Mouse (Mus musculus): ENCODE results near the gene Prep. TPM values are rescaled to one million over a fixed set of nuclear protein-coding genes. Genes with fewer than 3 reads are reported as not detected.
A peak's percentile ranks its signal among the peaks of the same experiment; 100 is the strongest.
"Not testable (repeated sequence)": the region's sequence is repeated elsewhere in the genome, so short reads cannot be mapped to it uniquely, and the experiment has no call there.

Prep gene
- polyA plus RNA-seq, 1 experiment from 2014 or later, result 41.1 TPM

GRCm38 (mm10) chr10:45082730-45083129 lies 15.7 kb downstream of the Prep start:
- H3K27ac ChIP-seq, result no peak overlapping the region
- WGBS, result 54% methylated on average over 2 of the region's 2 CpGs
- H3K4me1 ChIP-seq, result peaks cover 56% of the 10 kb centered on the region
- DNase-seq (ENCODE audit: low spot score), result no peak
- H3K27me3 ChIP-seq (ENCODE audit: low read depth, poor library complexity, severe bottlenecking), result no peaks in the 10 kb centered on the region
- no peak overlapping the region for H3K4me3 ChIP-seq
- H3K9me3 ChIP-seq (replicated peaks), result no peaks in the 10 kb centered on the region
- H3K36me3 ChIP-seq, result peaks cover 38% of the 10 kb centered on the region

- H3K9me3 ChIP-seq (replicated peaks); H3K4me3 ChIP-seq; H3K27me3 ChIP-seq (ENCODE audit: low read depth, poor library complexity, severe bottlenecking); DNase-seq (ENCODE audit: low spot score): not testable (repeated sequence)
- 16% methylated on average over 7 of the region's 7 CpGs for WGBS
- H3K27ac ChIP-seq, result peak overlapping the region; percentile 81
- peaks cover 63% of the 10 kb centered on the region for H3K4me1 ChIP-seq
- peaks cover 37% of the 10 kb centered on the region for H3K36me3 ChIP-seq
These were observed 17.0 kb downstream of the Prep start for GRCm38 (mm10) chr10:45084002-45084401.

- H3K9me3 ChIP-seq (replicated peaks), result no peaks in the 10 kb centered on the region
- WGBS, result 14% methylated on average over 3 of the region's 3 CpGs
- peaks cover 37% of the 10 kb centered on the region for H3K36me3 ChIP-seq
- peaks cover 65% of the 10 kb centered on the region for H3K4me1 ChIP-seq
- DNase-seq (ENCODE audit: low spot score), result no peak
- H3K27ac ChIP-seq, result peak overlapping the region; percentile 81
- H3K4me3 ChIP-seq, result no peak overlapping the region
- no peaks in the 10 kb centered on the region for H3K27me3 ChIP-seq (ENCODE audit: low read depth, poor library complexity, severe bottlenecking)
These were observed 17.5 kb downstream of the Prep start for GRCm38 (mm10) chr10:45084471-45084870.

GRCm38 (mm10) chr10:45085315-45085714 lies 18.3 kb downstream of the Prep start:
- WGBS, result 85% methylated on average over 2 of the region's 2 CpGs
- Histone ChIP-seq H3K27ac (no peak overlapping the region), H3K27me3 (ENCODE audit: low read depth, poor library complexity, severe bottlenecking) (no peaks in the 10 kb centered on the region), H3K36me3 (peaks cover 31% of the 10 kb centered on the region), H3K9me3 (replicated peaks) (no peaks in the 10 kb centered on the region), H3K4me3 (no peak overlapping the region), H3K4me1 (peaks cover 65% of the 10 kb centered on the region)
- DNase-seq (ENCODE audit: low spot score), result no peak

- H3K36me3 ChIP-seq, result peaks cover 31% of the 10 kb centered on the region
- peak; percentile 64 for DNase-seq (ENCODE audit: low spot score)
- no peaks in the 10 kb centered on the region for H3K27me3 ChIP-seq (ENCODE audit: low read depth, poor library complexity, severe bottlenecking)
- peaks cover 59% of the 10 kb centered on the region for H3K4me1 ChIP-seq
- no peak overlapping the region for H3K4me3 ChIP-seq
- no peak overlapping the region for H3K27ac ChIP-seq
- 41% methylated on average over 5 of the region's 5 CpGs for WGBS
- H3K9me3 ChIP-seq (replicated peaks), result no peaks in the 10 kb centered on the region
These were observed 19.6 kb downstream of the Prep start for GRCm38 (mm10) chr10:45086637-45087036.

GRCm38 (mm10) chr10:45091462-45092079 lies 24.6 kb downstream of the Prep start:
- H3K27ac ChIP-seq, result no peak overlapping the region
- H3K36me3 ChIP-seq, result peaks cover 76% of the 10 kb centered on the region

GRCm38 (mm10) chr10:45092080-45093056 lies 25.4 kb downstream of the Prep start:
- Histone ChIP-seq H3K4me3 (no peak overlapping the region), H3K9me3 (replicated peaks) (no peaks in the 10 kb centered on the region), H3K27me3 (ENCODE audit: low read depth, poor library complexity, severe bottlenecking) (no peaks in the 10 kb centered on the region), H3K27ac (no peak overlapping the region), H3K36me3 (peaks cover 84% of the 10 kb centered on the region), H3K4me1 (peaks cover 12% of the 10 kb centered on the region; the same call in 1 of the 2 replicates)
- WGBS, result 89% methylated on average over 12 of the region's 12 CpGs
- DNase-seq (ENCODE audit: low spot score), result no peak

More at GRCm38 (mm10) chr10:45091462-45092079, 24.6 kb downstream of the Prep start:
- H3K27me3 ChIP-seq (ENCODE audit: low read depth, poor library complexity, severe bottlenecking), result no peaks in the 10 kb centered on the region
- no peaks in the 10 kb centered on the region for H3K9me3 ChIP-seq (replicated peaks)
- no peak overlapping the region for H3K4me3 ChIP-seq
- no peak for DNase-seq (ENCODE audit: low spot score)
- peaks cover 16% of the 10 kb centered on the region for H3K4me1 ChIP-seq
- 84% methylated on average over 8 of the region's 8 CpGs for WGBS

- Histone ChIP-seq H3K4me3 (no peak overlapping the region), H3K9me3 (replicated peaks) (no peaks in the 10 kb centered on the region), H3K36me3 (peaks cover 84% of the 10 kb centered on the region), H3K27me3 (ENCODE audit: low read depth, poor library complexity, severe bottlenecking) (no peaks in the 10 kb centered on the region), H3K4me1 (no peaks in the 10 kb centered on the region), H3K27ac (no peak overlapping the region)
- WGBS, result 96% methylated on average over 2 of the region's 2 CpGs
- DNase-seq (ENCODE audit: low spot score), result no peak
These were observed 31.7 kb downstream of the Prep start for GRCm38 (mm10) chr10:45098751-45099150.

GRCm38 (mm10) chr10:45100473-45100872 lies 33.5 kb downstream of the Prep start:
- Histone ChIP-seq H3K4me3 (no peak overlapping the region), H3K27me3 (ENCODE audit: low read depth, poor library complexity, severe bottlenecking) (no peaks in the 10 kb centered on the region), H3K36me3 (peaks cover 79% of the 10 kb centered on the region), H3K9me3 (replicated peaks) (no peaks in the 10 kb centered on the region), H3K4me1 (no peaks in the 10 kb centered on the region), H3K27ac (no peak overlapping the region)
- no peak for DNase-seq (ENCODE audit: low spot score)
- 91% methylated on average over 11 of the region's 11 CpGs for WGBS

GRCm38 (mm10) chr10:45103184-45103583 lies 36.2 kb downstream of the Prep start:
- no peaks in the 10 kb centered on the region for H3K9me3 ChIP-seq (replicated peaks)
- H3K27me3 ChIP-seq (ENCODE audit: low read depth, poor library complexity, severe bottlenecking), result no peaks in the 10 kb centered on the region
- no peak overlapping the region for H3K4me3 ChIP-seq
- H3K27ac ChIP-seq, result no peak overlapping the region
- H3K4me1 ChIP-seq, result no peaks in the 10 kb centered on the region
- peaks cover 76% of the 10 kb centered on the region for H3K36me3 ChIP-seq
- WGBS, result 59% methylated on average over 11 of the region's 11 CpGs
- no peak for DNase-seq (ENCODE audit: low spot score)

GRCm38 (mm10) chr10:45104098-45104497 lies 37.1 kb downstream of the Prep start:
- no peak for DNase-seq (ENCODE audit: low spot score)

GRCm38 (mm10) chr10:45104535-45105079 lies 37.6 kb downstream of the Prep start:
- Histone ChIP-seq H3K4me1 (no peaks in the 10 kb centered on the region), H3K27me3 (ENCODE audit: low read depth, poor library complexity, severe bottlenecking) (no peaks in the 10 kb centered on the region), H3K27ac (no peak overlapping the region), H3K4me3 (no peak overlapping the region), H3K36me3 (peaks cover 76% of the 10 kb centered on the region), H3K9me3 (replicated peaks) (no peaks in the 10 kb centered on the region)
- DNase-seq (ENCODE audit: low spot score), result no peak
- 93% methylated on average over 4 of the region's 4 CpGs for WGBS

More at GRCm38 (mm10) chr10:45104098-45104497, 37.1 kb downstream of the Prep start:
- Histone ChIP-seq H3K9me3 (replicated peaks) (no peaks in the 10 kb centered on the region), H3K4me3 (no peak overlapping the region), H3K27ac (no peak overlapping the region), H3K36me3 (peaks cover 76% of the 10 kb centered on the region), H3K27me3 (ENCODE audit: low read depth, poor library complexity, severe bottlenecking) (no peaks in the 10 kb centered on the region), H3K4me1 (no peaks in the 10 kb centered on the region)
- 79% methylated on average over 7 of the region's 7 CpGs for WGBS

GRCm38 (mm10) chr10:45106541-45106940 lies 39.5 kb downstream of the Prep start:
- H3K9me3 ChIP-seq (replicated peaks), result no peaks in the 10 kb centered on the region
- H3K36me3 ChIP-seq, result peaks cover 78% of the 10 kb centered on the region
- no peaks in the 10 kb centered on the region for H3K27me3 ChIP-seq (ENCODE audit: low read depth, poor library complexity, severe bottlenecking)
- no peak for DNase-seq (ENCODE audit: low spot score)
- no peak overlapping the region for H3K4me3 ChIP-seq
- H3K27ac ChIP-seq, result no peak overlapping the region
- WGBS, result 92% methylated on average over 4 of the region's 4 CpGs
- no peaks in the 10 kb centered on the region for H3K4me1 ChIP-seq

Measured in limb, embryonic 10.5 days (tissue).